Mouse (Mus musculus) myocyte (in vitro differentiated cells): ENCODE measurements around the gene Endog. TPM values are rescaled to one million over a fixed set of nuclear protein-coding genes. Genes with fewer than 3 reads are reported as not detected.
"Not testable (repeated sequence)": the region's sequence is repeated elsewhere in the genome, so short reads cannot be mapped to it uniquely, and the experiment has no call there.

ENCODE experiments used
- H3K27me3 ChIP-seq: one replicate; pipeline ENCODE4 v1.6.1; 2011; ENCODE audit not compliant: control insufficient read depth, insufficient read depth, insufficient read length
- H3K36me3 ChIP-seq: one replicate; pipeline ENCODE4 v1.6.1; 2011; ENCODE audit not compliant: control insufficient read depth, insufficient read depth
- H3K4me2 ChIP-seq: one replicate; pipeline ENCODE4 v1.6.1; 2011; ENCODE audit warnings: low read depth, control low read depth
- H3K4me3 ChIP-seq: one replicate; pipeline ENCODE4 v1.5.1; 2011; ENCODE audit warnings: mild to moderate bottlenecking, control low read depth, moderate library complexity
- H3K79me2 ChIP-seq: one replicate; pipeline ENCODE4 v1.6.1; 2011; ENCODE audit not compliant: control insufficient read depth, insufficient read depth
- H3ac ChIP-seq: one replicate; pipeline ENCODE4 v1.6.1; 2011; ENCODE audit not compliant: control insufficient read depth, insufficient read length
- CEBPB ChIP-seq: IDR thresholded peaks from 2 replicates; pipeline ENCODE4 v1.6.1; 2011; ENCODE audit warnings: mild to moderate bottlenecking, moderate library complexity; ENCODE audit not compliant: poor library complexity, insufficient read depth, severe bottlenecking
- E2F4 ChIP-seq: IDR thresholded peaks from one replicate; pipeline ENCODE4 v1.6.1; 2011; ENCODE audit warnings: mild to moderate bottlenecking, control low read depth, moderate library complexity; ENCODE audit not compliant: insufficient read depth
- MAX ChIP-seq: IDR thresholded peaks from one replicate; pipeline ENCODE4 v1.6.1; 2011; ENCODE audit warnings: low read depth, mild to moderate bottlenecking, control low read depth
- MYOD1 ChIP-seq, 3 experiments: IDR thresholded peaks; one replicate each; pipeline ENCODE4 v1.6.1; 2011; ENCODE audit warnings: control low read depth in 2 of 3, low read depth in 2 of 3, mild to moderate bottlenecking in 2 of 3, moderate library complexity in 1 of 3; ENCODE audit not compliant: insufficient read length in 2 of 3, control insufficient read depth in 1 of 3
- MYOG ChIP-seq, 3 experiments: IDR thresholded peaks; one replicate each; pipeline ENCODE4 v1.6.1; 2011; ENCODE audit warnings: control low read depth in 2 of 3, low read depth in 2 of 3, mild to moderate bottlenecking in 2 of 3; ENCODE audit not compliant: insufficient read length in 2 of 3, control insufficient read depth in 1 of 3, insufficient read depth in 1 of 3
- POLR2A ChIP-seq: IDR thresholded peaks from one replicate; pipeline ENCODE4 v1.6.1; 2011; ENCODE audit warnings: low read depth, mild to moderate bottlenecking, control low read depth, moderate library complexity; ENCODE audit not compliant: insufficient read length
- POLR2AphosphoS2 ChIP-seq: IDR thresholded peaks from one replicate; pipeline ENCODE4 v1.6.1; 2011; ENCODE audit warnings: low read depth, control low read depth; ENCODE audit not compliant: insufficient read length
- REST ChIP-seq: IDR thresholded peaks from one replicate; pipeline ENCODE4 v1.6.1; 2011; ENCODE audit warnings: mild to moderate bottlenecking, control low read depth, moderate library complexity; ENCODE audit not compliant: insufficient read depth, insufficient read length
- SRF ChIP-seq: IDR thresholded peaks from one replicate; pipeline ENCODE4 v1.6.1; 2011; ENCODE audit warnings: low read depth; ENCODE audit not compliant: control insufficient read depth, insufficient read length
- TCF12 ChIP-seq: IDR thresholded peaks from one replicate; pipeline ENCODE4 v1.6.1; 2011; ENCODE audit warnings: mild to moderate bottlenecking, control low read depth; ENCODE audit not compliant: poor library complexity, insufficient read depth, severe bottlenecking
- TCF3 ChIP-seq: IDR thresholded peaks from one replicate; pipeline ENCODE4 v1.6.1; 2011; ENCODE audit warnings: low read depth, control low read depth; ENCODE audit not compliant: insufficient read length
- USF1 ChIP-seq: IDR thresholded peaks from one replicate; pipeline ENCODE4 v1.6.1; 2011; ENCODE audit warnings: low read depth, mild to moderate bottlenecking, control low read depth, moderate library complexity
- polyA plus RNA-seq: library from polyadenylated mRNA; unstranded; fragments of >200 nt; fragmentation: generic; extraction: Trizol; gene quantifications from one replicate; pipeline ENCODE4 v1.2.1, GENCODE M21; 2012; ENCODE audit warnings: missing spikeins

Endog gene
- polyA plus RNA-seq, 1 experiment = 17.6 TPM

DNA sequence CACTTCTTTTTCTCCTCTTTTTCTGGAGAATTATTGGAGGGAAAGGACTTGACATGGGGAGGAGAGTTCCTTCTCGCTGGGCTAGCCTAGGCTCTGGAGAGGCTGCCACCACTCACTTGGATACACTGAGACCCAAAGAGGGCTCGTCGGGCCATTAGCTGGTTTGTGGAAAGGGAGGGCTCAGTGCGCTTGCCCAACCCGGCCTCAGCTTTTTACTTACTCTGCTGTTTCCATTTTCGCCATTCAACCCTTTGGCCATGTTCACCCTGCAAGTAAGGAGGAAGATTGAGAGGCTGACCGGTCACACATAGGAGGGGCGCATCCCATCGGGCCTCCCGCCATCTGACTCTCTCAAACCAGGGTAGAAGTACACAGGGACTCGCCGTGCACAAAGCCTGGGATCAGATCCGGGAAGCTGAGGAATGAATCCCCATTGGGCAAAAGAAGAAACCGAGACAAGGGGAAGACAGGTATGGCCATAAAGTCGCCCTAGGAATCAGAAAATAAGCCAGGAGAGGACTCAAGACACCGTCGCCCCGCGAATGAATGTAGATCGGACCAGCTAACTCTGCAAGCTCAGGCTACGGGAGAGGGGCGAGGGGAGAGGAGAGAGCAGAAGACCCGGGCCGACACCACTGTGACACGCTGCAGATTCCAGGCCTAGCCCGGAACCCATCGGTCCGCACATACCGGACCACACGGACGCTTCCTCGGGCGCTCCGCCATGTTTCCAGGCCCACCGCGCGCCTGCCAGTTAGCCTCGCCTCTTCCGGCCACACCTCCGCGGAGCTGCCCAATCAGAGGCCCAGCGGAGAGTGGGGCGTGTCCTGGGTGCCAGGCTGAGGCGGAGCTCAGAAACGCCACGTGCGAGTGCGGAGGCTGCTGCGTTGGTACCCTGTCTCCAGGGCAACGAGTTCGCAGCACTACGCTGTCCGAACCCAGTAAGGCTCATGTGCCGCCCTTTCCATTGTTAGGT, 6.7 kb downstream of the Endog start, which contains the start of gene Spout1:
TSS of gene Spout1 (minus strand) at position 760 of the 976 bp plus-strand sequence.
- Histone ChIP-seq H3K4me3 (peak within 1 kb of the TSS; percentile 43), H3ac (peak within 1 kb of the TSS; percentile 4), H3K36me3 (peaks cover 5% of the 10 kb centered on the region), H3K4me2 (peak within 1 kb of the TSS; percentile 77), H3K79me2 (no peaks in the 10 kb centered on the region), H3K27me3 (no peaks in the 10 kb centered on the region)
- peak in 2 of 3 experiments; percentile 39 to 49 for TF ChIP-seq MYOG (IDR thresholded peaks at IDR 0.05; ENCODE audit: control insufficient read depth in 1 of 3, insufficient read depth in 1 of 3, insufficient read length in 2 of 3, low read depth in 2 of 3)
- no peak for TF ChIP-seq MYOD1 (IDR thresholded peaks at IDR 0.05; ENCODE audit: control insufficient read depth in 1 of 3, insufficient read length in 2 of 3, low read depth in 2 of 3)
- TF ChIP-seq MAX = peak; percentile 91
- peak; percentile 83 for TF ChIP-seq POLR2AphosphoS2
- no peak for TF ChIP-seq USF1
- no peak for TF ChIP-seq TCF12
- no peak for TF ChIP-seq REST
- peak; percentile 22 for TF ChIP-seq SRF
- peak; percentile 88 for TF ChIP-seq POLR2A

DNA sequence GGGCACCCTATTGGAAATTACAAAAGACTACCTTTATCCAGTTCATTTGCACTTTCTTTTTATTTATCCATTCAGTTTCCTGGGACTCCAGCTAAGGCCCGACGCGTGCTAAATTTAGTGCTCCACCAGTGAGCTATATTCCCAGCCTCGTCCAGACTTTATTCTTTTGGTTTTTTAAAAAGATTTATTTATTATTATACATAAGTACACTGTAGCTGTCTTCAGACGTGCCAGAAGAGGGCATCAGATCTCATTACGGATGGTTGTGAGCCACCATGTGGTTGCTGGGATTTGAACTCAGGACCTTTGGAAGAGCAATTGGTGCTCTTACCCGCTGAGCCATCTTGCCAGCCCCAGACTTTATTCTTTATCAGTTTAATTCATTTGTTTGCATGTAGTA, 7.4 kb downstream of the Endog start:
- H3K27me3 ChIP-seq, H3K79me2 ChIP-seq, H3K36me3 ChIP-seq: not testable (repeated sequence)
- Histone ChIP-seq H3ac (peak overlapping the region; percentile 4), H3K4me2 (peak overlapping the region; percentile 61), H3K4me3 (peak overlapping the region; percentile 43)

DNA sequence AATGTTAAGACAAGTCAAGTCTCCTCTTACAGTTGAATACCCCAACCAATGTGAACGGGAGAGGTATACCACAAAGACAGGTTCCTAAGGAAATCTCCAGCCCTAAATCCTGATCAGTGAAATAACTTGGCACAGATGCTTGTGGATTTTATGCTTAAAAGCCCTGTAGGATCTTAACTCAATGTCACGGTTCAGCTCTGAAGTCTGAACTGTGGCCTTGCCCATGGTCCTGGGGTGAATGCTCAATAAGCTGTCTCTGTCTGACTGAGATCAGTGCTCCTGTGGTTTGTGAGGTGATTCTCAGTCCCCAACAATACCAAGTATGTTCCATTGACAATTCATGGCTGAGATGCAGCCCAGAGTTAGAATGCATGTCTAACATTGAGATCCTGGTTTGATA, 11.1 kb downstream of the Endog start:
- Histone ChIP-seq H3ac (no peak overlapping the region), H3K79me2 (no peaks in the 10 kb centered on the region), H3K27me3 (no peaks in the 10 kb centered on the region), H3K36me3 (no peaks in the 10 kb centered on the region), H3K4me3 (no peak overlapping the region), H3K4me2 (no peak overlapping the region)
- TF ChIP-seq POLR2AphosphoS2 = no peak
- TF ChIP-seq E2F4 = no peak
- TF ChIP-seq TCF3 = no peak
- TF ChIP-seq TCF12 = no peak
- TF ChIP-seq CEBPB = no peak
- no peak for TF ChIP-seq REST
- TF ChIP-seq POLR2A = no peak
- no peak for TF ChIP-seq MYOD1 (IDR thresholded peaks at IDR 0.05; ENCODE audit: control insufficient read depth in 1 of 3, insufficient read length in 2 of 3, low read depth in 2 of 3)
- no peak for TF ChIP-seq MYOG (IDR thresholded peaks at IDR 0.05; ENCODE audit: control insufficient read depth in 1 of 3, insufficient read depth in 1 of 3, insufficient read length in 2 of 3, low read depth in 2 of 3)
- no peak for TF ChIP-seq USF1
- no peak for TF ChIP-seq MAX
- TF ChIP-seq SRF = no peak

DNA sequence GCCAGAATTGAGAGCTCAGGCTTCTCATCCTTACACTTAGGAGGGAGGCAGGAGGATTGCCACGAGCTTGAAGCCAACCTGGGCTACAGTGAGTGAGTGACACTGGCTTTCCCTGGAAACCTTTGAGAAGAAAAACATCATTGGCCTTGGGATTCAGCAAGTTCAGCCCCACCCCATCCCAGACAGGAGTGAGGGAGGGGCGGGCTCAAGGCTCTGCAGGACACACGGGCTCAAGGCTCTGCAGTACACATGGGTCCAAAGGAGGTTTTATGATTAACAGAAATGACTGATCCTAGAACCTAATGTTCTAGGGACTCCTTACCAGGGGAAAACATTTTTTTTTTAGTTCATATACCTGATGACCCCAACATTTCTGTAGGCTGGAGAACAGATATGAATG, 12.4 kb downstream of the Endog start:
- no peak overlapping the region for H3ac ChIP-seq
- TF ChIP-seq USF1 (no peak), SRF (no peak), TCF3 (no peak)
- no peaks in the 10 kb centered on the region for H3K79me2 ChIP-seq
- no peaks in the 10 kb centered on the region for H3K36me3 ChIP-seq
- no peak overlapping the region for H3K4me2 ChIP-seq
- H3K27me3 ChIP-seq = no peaks in the 10 kb centered on the region
- H3K4me3 ChIP-seq = no peak overlapping the region

DNA sequence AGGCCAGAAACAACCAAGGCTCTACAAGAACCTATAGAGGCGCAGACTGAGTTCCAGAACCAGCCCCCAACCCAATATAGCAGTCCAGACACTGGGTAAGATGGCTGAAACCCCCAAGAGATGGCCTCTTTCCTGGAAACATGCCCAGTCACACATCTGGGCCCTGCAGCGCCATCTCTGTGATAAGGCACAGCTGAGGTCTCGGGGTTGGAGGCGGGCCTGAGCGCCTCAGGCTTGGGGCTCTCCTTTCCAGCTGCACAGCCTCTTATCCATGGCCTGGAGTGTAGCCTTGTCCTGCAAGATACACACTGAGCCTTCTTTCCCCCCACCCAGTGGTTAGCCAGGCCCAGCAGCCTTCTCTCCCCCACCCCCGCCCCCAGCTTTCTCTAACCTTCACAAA, 14.0 kb downstream of the Endog start:
- Histone ChIP-seq H3K27me3 (no peaks in the 10 kb centered on the region), H3K4me2 (no peak overlapping the region), H3K36me3 (no peaks in the 10 kb centered on the region), H3ac (no peak overlapping the region), H3K79me2 (no peaks in the 10 kb centered on the region), H3K4me3 (no peak overlapping the region)
- no peak for TF ChIP-seq SRF
- TF ChIP-seq MYOD1 (IDR thresholded peaks at IDR 0.05; ENCODE audit: control insufficient read depth in 1 of 3, insufficient read length in 2 of 3, low read depth in 2 of 3) = no peak
- no peak for TF ChIP-seq MYOG (IDR thresholded peaks at IDR 0.05; ENCODE audit: control insufficient read depth in 1 of 3, insufficient read depth in 1 of 3, insufficient read length in 2 of 3, low read depth in 2 of 3)
- TF ChIP-seq POLR2A = no peak
- TF ChIP-seq POLR2AphosphoS2 = no peak
- TF ChIP-seq REST = no peak
- no peak for TF ChIP-seq TCF12
- TF ChIP-seq MAX = no peak
- TF ChIP-seq E2F4 = no peak
- TF ChIP-seq CEBPB = no peak
- no peak for TF ChIP-seq TCF3
- TF ChIP-seq USF1 = no peak
